Mouse (Mus musculus): ENCODE measurements around the gene Slc25a20. TPM values are rescaled to one million over a fixed set of nuclear protein-coding genes. Genes with fewer than 3 reads are reported as not detected.

Gene Slc25a20
- 38.7 TPM for polyA plus RNA-seq (2014; fragmentation: Illumina TruSeq; extraction: RNeasy Lipid Tissue Mini Kit (QIAGEN cat#74804); ENCODE audit: low read depth, low replicate concordance)

GRCm38 (mm10) chr9:108661677-108662612, at the start of gene Slc25a20:
TSS of gene Slc25a20 (plus strand) at chr9:108662088.

GRCm38 (mm10) chr9:108648611-108649560, 13.0 kb upstream of the Slc25a20 start, which contains the start of gene Arih2:
TSS of gene Arih2 (minus strand) at chr9:108649386.

GRCm38 (mm10) chr9:108689106-108689505, 27.2 kb downstream of the Slc25a20 start, which contains the start of gene Prkar2a:
TSS of gene Prkar2a (plus strand) at chr9:108689314.

Other genes with a start within 250 kb of the Slc25a20 start
- gene Ccdc36, start 233.6 kb upstream of the Slc25a20 start, polyA plus RNA-seq (2014; fragmentation: Illumina TruSeq; extraction: RNeasy Lipid Tissue Mini Kit (QIAGEN cat#74804); ENCODE audit: low read depth, low replicate concordance), result 0.40 TPM
- gene BC048562, start 225.6 kb upstream of the Slc25a20 start, polyA plus RNA-seq (2014; fragmentation: Illumina TruSeq; extraction: RNeasy Lipid Tissue Mini Kit (QIAGEN cat#74804); ENCODE audit: low read depth, low replicate concordance), result 1.6 TPM
- gene Ccdc71, start 201.6 kb upstream of the Slc25a20 start, polyA plus RNA-seq (2014; fragmentation: Illumina TruSeq; extraction: RNeasy Lipid Tissue Mini Kit (QIAGEN cat#74804); ENCODE audit: low read depth, low replicate concordance), result 20.1 TPM
- 61.8 TPM for gene Klhdc8b, start 200.5 kb upstream of the Slc25a20 start, polyA plus RNA-seq (2014; fragmentation: Illumina TruSeq; extraction: RNeasy Lipid Tissue Mini Kit (QIAGEN cat#74804); ENCODE audit: low read depth, low replicate concordance)
- gene Lamb2, start 182.4 kb upstream of the Slc25a20 start, polyA plus RNA-seq (2014; fragmentation: Illumina TruSeq; extraction: RNeasy Lipid Tissue Mini Kit (QIAGEN cat#74804); ENCODE audit: low read depth, low replicate concordance), result 122 TPM
- 99.3 TPM for gene Usp19, start 171.5 kb upstream of the Slc25a20 start, polyA plus RNA-seq (2014; fragmentation: Illumina TruSeq; extraction: RNeasy Lipid Tissue Mini Kit (QIAGEN cat#74804); ENCODE audit: low read depth, low replicate concordance)
- gene Qars, start 154.4 kb upstream of the Slc25a20 start, polyA plus RNA-seq (2014; fragmentation: Illumina TruSeq; extraction: RNeasy Lipid Tissue Mini Kit (QIAGEN cat#74804); ENCODE audit: low read depth, low replicate concordance), result 126 TPM
- gene Qrich1, start 145.3 kb upstream of the Slc25a20 start, polyA plus RNA-seq (2014; fragmentation: Illumina TruSeq; extraction: RNeasy Lipid Tissue Mini Kit (QIAGEN cat#74804); ENCODE audit: low read depth, low replicate concordance), result 68.9 TPM
- gene Impdh2, start 101.8 kb upstream of the Slc25a20 start, polyA plus RNA-seq (2014; fragmentation: Illumina TruSeq; extraction: RNeasy Lipid Tissue Mini Kit (QIAGEN cat#74804); ENCODE audit: low read depth, low replicate concordance), result 69.1 TPM
- 29.0 TPM for gene Ndufaf3, start 94.7 kb upstream of the Slc25a20 start, polyA plus RNA-seq (2014; fragmentation: Illumina TruSeq; extraction: RNeasy Lipid Tissue Mini Kit (QIAGEN cat#74804); ENCODE audit: low read depth, low replicate concordance)
- gene Dalrd3, start 92.2 kb upstream of the Slc25a20 start, polyA plus RNA-seq (2014; fragmentation: Illumina TruSeq; extraction: RNeasy Lipid Tissue Mini Kit (QIAGEN cat#74804); ENCODE audit: low read depth, low replicate concordance), result 95.8 TPM
- 39.9 TPM for gene Wdr6, start 83.3 kb upstream of the Slc25a20 start, polyA plus RNA-seq (2014; fragmentation: Illumina TruSeq; extraction: RNeasy Lipid Tissue Mini Kit (QIAGEN cat#74804); ENCODE audit: low read depth, low replicate concordance)
- 7.0 TPM for gene P4htm, start 64.4 kb upstream of the Slc25a20 start, polyA plus RNA-seq (2014; fragmentation: Illumina TruSeq; extraction: RNeasy Lipid Tissue Mini Kit (QIAGEN cat#74804); ENCODE audit: low read depth, low replicate concordance)
- gene Arih2, start 12.7 kb upstream of the Slc25a20 start, polyA plus RNA-seq (2014; fragmentation: Illumina TruSeq; extraction: RNeasy Lipid Tissue Mini Kit (QIAGEN cat#74804); ENCODE audit: low read depth, low replicate concordance), result 41.7 TPM
- 35.5 TPM for gene Prkar2a, start 27.2 kb downstream of the Slc25a20 start, polyA plus RNA-seq (2014; fragmentation: Illumina TruSeq; extraction: RNeasy Lipid Tissue Mini Kit (QIAGEN cat#74804); ENCODE audit: low read depth, low replicate concordance)
- gene Ip6k2, start 121.7 kb downstream of the Slc25a20 start, polyA plus RNA-seq (2014; fragmentation: Illumina TruSeq; extraction: RNeasy Lipid Tissue Mini Kit (QIAGEN cat#74804); ENCODE audit: low read depth, low replicate concordance), result 197 TPM
- 22.0 TPM for gene Nckipsd, start 146.3 kb downstream of the Slc25a20 start, polyA plus RNA-seq (2014; fragmentation: Illumina TruSeq; extraction: RNeasy Lipid Tissue Mini Kit (QIAGEN cat#74804); ENCODE audit: low read depth, low replicate concordance)
- gene Celsr3, start 164.2 kb downstream of the Slc25a20 start, polyA plus RNA-seq (2014; fragmentation: Illumina TruSeq; extraction: RNeasy Lipid Tissue Mini Kit (QIAGEN cat#74804); ENCODE audit: low read depth, low replicate concordance), result 0.14 TPM
- 7.9 TPM for gene Slc26a6, start 191.2 kb downstream of the Slc25a20 start, polyA plus RNA-seq (2014; fragmentation: Illumina TruSeq; extraction: RNeasy Lipid Tissue Mini Kit (QIAGEN cat#74804); ENCODE audit: low read depth, low replicate concordance)

Data from adipose tissue, adult 10 weeks (tissue).